Mouse (Mus musculus) hindbrain, embryonic 12.5 days (tissue): ENCODE measurements around the gene Ube2n. TPM values are rescaled to one million over a fixed set of nuclear protein-coding genes. Genes with fewer than 3 reads are reported as not detected.

Experiments
- ATAC-seq: fragments of 200-750 bp; cut with Nextera tagmentation; 2 replicates; pipeline ENCODE4 v1.8.0; 2017; ENCODE audit warnings: moderate TSS enrichment; ENCODE audit not compliant: low FRiP score
- H3K27ac ChIP-seq: fragments of 300-500 bp; sonication (generic); 2 replicates; pipeline ENCODE4 v1.5.1; 2016; ENCODE audit warnings: mild to moderate bottlenecking
- H3K27me3 ChIP-seq: fragments of 300-500 bp; sonication (generic); 2 replicates; pipeline ENCODE4 v1.6.1; 2016; ENCODE audit warnings: mild to moderate bottlenecking
- H3K36me3 ChIP-seq: fragments of 300-500 bp; sonication (generic); 2 replicates; pipeline ENCODE4 v1.6.1; 2016; ENCODE audit warnings: mild to moderate bottlenecking
- H3K4me1 ChIP-seq: fragments of 300-500 bp; sonication (generic); 2 replicates; pipeline ENCODE4 v1.6.1; 2016
- H3K4me2 ChIP-seq: fragments of 300-500 bp; sonication (generic); replicated peaks from 2 replicates; pipeline ENCODE4 v1.6.1; 2016; ENCODE audit warnings: mild to moderate bottlenecking
- H3K4me3 ChIP-seq: fragments of 300-500 bp; sonication (generic); 2 replicates; pipeline ENCODE4 v1.5.1; 2016; ENCODE audit warnings: mild to moderate bottlenecking
- H3K9ac ChIP-seq: fragments of 300-500 bp; sonication (generic); 2 replicates; pipeline ENCODE4 v1.6.1; 2016; ENCODE audit warnings: mild to moderate bottlenecking, moderate library complexity
- H3K9me3 ChIP-seq: fragments of 300-500 bp; sonication (generic); replicated peaks from 2 replicates; pipeline ENCODE4 v1.6.1; 2016; ENCODE audit warnings: mild to moderate bottlenecking
- WGBS: fragments of 180-500 bp; shearing (Covaris S2); methylation state at CpG from one replicate; pipeline ENCODE4 v1.1.7; 2016; 5-methylcytosine and 5-hydroxymethylcytosine counted together
- polyA plus RNA-seq: library from polyadenylated mRNA; unstranded; fragments of >200 nt; fragmentation: Nextera tagmentation; extraction: Ambion mirVana; gene quantifications from 2 replicates; pipeline ENCODE4 v1.2.1, GENCODE M21; 2016

Ube2n gene
- polyA plus RNA-seq, 1 experiment from 2014 or later = 367 TPM

GRCm38 (mm10) chr10:95563851-95564845, 49.2 kb downstream of the Ube2n start, which contains the start of gene Nudt4:
Nudt4 (minus strand) TSS chr10:95564146.
- Histone ChIP-seq H3K9ac (peak within 1 kb of the TSS; percentile 97), H3K4me1 (peaks cover 18% of the 10 kb centered on the region), H3K4me3 (peak within 1 kb of the TSS; percentile 93), H3K9me3 (no peaks in the 10 kb centered on the region), H3K36me3 (no peaks in the 10 kb centered on the region), H3K27ac (peak within 1 kb of the TSS; percentile 94), H3K4me2 (peak within 1 kb of the TSS; percentile 69), H3K27me3 (no peaks in the 10 kb centered on the region)
- ATAC-seq = peak; percentile 92
- WGBS = 3% methylated on average over 56 of the region's 97 CpGs

DNA sequence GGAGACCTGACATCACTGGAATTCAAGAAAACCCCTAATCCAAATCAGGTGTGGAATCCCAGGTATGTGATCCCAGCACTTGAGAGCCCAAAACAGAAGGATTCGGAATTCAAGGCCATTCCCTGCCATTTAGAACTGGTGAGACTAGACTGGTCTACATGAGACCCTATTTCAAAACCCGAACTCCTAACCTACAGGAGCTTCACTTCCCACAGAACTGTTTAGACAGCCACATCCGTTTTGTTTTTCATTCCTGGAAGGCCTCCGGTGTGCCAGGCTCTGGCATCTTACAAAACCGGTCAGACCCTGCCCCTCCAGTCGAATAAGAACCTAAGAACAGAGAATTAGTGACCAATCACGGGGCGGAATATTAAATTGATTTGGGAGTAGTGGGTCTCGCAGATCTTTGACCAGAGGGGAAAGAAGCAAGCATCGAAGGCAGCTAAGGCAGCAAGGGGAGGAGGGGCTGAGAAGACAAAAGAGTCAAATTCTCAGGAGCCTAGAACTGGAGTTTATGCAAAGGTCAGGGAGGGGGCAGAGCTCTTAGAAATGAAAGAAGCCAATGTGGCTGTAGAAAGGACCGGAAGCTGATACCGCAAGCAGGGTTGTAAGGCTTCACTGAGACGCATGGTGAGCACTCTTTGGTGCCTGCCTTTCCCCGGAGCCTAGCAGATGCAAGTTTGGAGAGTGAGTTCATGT, 50.4 kb downstream of the Ube2n start:
- H3K4me2 ChIP-seq = no peak overlapping the region; the same call in 1 of the 2 replicates
- no peak overlapping the region for H3K9ac ChIP-seq
- H3K27me3 ChIP-seq = no peaks in the 10 kb centered on the region
- H3K4me1 ChIP-seq = peaks cover 18% of the 10 kb centered on the region
- H3K9me3 ChIP-seq = no peaks in the 10 kb centered on the region
- no peak for ATAC-seq
- no peak overlapping the region for H3K4me3 ChIP-seq
- no peaks in the 10 kb centered on the region for H3K36me3 ChIP-seq
- 18% methylated on average over 14 of the region's 14 CpGs for WGBS
- no peak overlapping the region for H3K27ac ChIP-seq

DNA sequence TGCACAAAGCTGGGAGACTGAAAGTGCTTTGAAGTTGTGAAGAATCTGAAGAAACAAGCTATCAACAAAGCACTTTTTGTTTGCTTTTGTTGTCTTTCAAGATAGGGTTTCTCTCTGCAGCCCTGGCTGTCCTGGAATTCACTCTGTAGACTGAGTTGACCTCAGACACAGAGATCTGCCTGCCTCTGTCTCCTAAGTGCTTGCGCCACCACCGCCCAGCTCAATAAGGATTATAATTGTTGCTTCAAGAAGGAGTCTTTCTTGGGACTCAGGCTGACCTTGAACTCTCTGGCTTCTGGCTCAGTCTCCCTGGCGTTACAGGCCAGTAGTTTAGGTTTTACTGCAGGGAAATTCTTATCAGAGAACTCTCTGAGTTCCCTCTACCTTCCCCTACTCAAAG, 51.8 kb downstream of the Ube2n start:
- 88% methylated on average over 3 of the region's 3 CpGs for WGBS

DNA sequence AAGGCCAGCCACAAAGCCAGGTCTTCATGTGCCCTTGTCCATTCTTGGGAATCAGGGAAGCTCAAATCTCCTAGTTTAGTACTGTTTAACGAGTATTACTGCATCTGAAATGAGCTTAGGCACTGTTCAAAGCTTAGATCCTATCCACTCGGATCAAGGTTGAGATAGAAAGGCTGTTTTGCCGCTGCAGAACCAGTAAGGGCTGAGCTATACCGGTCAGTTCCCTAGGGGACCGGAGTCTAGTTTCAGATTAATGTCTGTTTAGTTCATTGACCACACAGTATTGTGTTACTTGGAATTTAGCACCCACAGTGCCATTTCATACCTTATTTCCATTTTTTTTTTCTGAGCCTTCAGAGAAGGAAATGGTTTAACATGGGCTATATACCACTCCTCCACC, 52.6 kb downstream of the Ube2n start:
- ATAC-seq = no peak
- Histone ChIP-seq H3K4me2 (no peak overlapping the region), H3K27ac (no peak overlapping the region), H3K4me1 (no peaks in the 10 kb centered on the region; the same call in 1 of the 2 replicates), H3K27me3 (no peaks in the 10 kb centered on the region), H3K36me3 (no peaks in the 10 kb centered on the region), H3K9me3 (no peaks in the 10 kb centered on the region), H3K9ac (no peak overlapping the region), H3K4me3 (no peak overlapping the region)
- WGBS = 61% methylated on average over 5 of the region's 5 CpGs

More for the DNA sequence above, 51.8 kb downstream of the Ube2n start:
- no peak overlapping the region for H3K9ac ChIP-seq
- H3K27me3 ChIP-seq = no peaks in the 10 kb centered on the region
- no peak overlapping the region for H3K4me3 ChIP-seq
- peaks cover 8% of the 10 kb centered on the region for H3K4me1 ChIP-seq
- no peaks in the 10 kb centered on the region for H3K36me3 ChIP-seq
- H3K9me3 ChIP-seq = no peaks in the 10 kb centered on the region
- ATAC-seq = no peak
- H3K4me2 ChIP-seq = no peak overlapping the region
- H3K27ac ChIP-seq = no peak overlapping the region

GRCm38 (mm10) chr10:95568016-95568415, 53.1 kb downstream of the Ube2n start:
- H3K27me3 ChIP-seq = no peaks in the 10 kb centered on the region
- no peaks in the 10 kb centered on the region; the same call in 1 of the 2 replicates for H3K4me1 ChIP-seq
- no peak for ATAC-seq
- no peaks in the 10 kb centered on the region for H3K36me3 ChIP-seq
- no peak overlapping the region for H3K4me3 ChIP-seq
- no peak overlapping the region for H3K9ac ChIP-seq
- no peak overlapping the region for H3K4me2 ChIP-seq
- H3K27ac ChIP-seq = no peak overlapping the region
- WGBS = 82% methylated on average over 6 of the region's 6 CpGs
- H3K9me3 ChIP-seq = no peaks in the 10 kb centered on the region

- Histone ChIP-seq H3K9ac (no peak overlapping the region), H3K4me1 (no peaks in the 10 kb centered on the region; the same call in 1 of the 2 replicates), H3K4me2 (no peak overlapping the region), H3K36me3 (no peaks in the 10 kb centered on the region), H3K4me3 (no peak overlapping the region), H3K27me3 (no peaks in the 10 kb centered on the region), H3K27ac (no peak overlapping the region), H3K9me3 (no peaks in the 10 kb centered on the region)
- ATAC-seq = no peak
- 61% methylated on average over 2 of the region's 2 CpGs for WGBS
These were observed 54.5 kb downstream of the Ube2n start for GRCm38 (mm10) chr10:95569441-95569840.

DNA sequence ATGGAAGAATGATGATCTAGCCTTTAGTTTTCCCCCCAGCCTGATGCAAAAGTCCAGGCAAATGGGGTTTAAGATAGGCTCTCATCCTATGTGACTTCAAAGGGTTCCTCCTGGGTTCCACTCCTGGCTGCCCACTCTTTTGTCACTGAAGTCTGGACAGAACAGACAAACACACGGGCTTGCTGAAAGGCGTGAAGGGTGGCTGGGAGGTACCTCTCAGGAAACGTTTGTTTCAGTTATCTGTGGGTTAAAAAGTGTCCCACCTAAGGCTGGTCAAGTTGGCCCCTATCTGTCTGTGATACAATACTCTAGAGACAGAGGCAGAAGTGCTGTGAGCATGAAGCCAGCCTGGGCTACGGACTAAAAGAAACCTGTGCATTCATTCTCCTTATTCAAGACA, 60.0 kb downstream of the Ube2n start:
- no peak overlapping the region for H3K27ac ChIP-seq
- H3K9me3 ChIP-seq = no peaks in the 10 kb centered on the region
- WGBS = 74% methylated on average over 4 of the region's 4 CpGs
- H3K9ac ChIP-seq = no peak overlapping the region
- H3K4me2 ChIP-seq = no peak overlapping the region
- ATAC-seq = no peak
- H3K4me1 ChIP-seq = peaks cover 13% of the 10 kb centered on the region
- H3K4me3 ChIP-seq = no peak overlapping the region
- no peaks in the 10 kb centered on the region for H3K36me3 ChIP-seq
- no peaks in the 10 kb centered on the region for H3K27me3 ChIP-seq

DNA sequence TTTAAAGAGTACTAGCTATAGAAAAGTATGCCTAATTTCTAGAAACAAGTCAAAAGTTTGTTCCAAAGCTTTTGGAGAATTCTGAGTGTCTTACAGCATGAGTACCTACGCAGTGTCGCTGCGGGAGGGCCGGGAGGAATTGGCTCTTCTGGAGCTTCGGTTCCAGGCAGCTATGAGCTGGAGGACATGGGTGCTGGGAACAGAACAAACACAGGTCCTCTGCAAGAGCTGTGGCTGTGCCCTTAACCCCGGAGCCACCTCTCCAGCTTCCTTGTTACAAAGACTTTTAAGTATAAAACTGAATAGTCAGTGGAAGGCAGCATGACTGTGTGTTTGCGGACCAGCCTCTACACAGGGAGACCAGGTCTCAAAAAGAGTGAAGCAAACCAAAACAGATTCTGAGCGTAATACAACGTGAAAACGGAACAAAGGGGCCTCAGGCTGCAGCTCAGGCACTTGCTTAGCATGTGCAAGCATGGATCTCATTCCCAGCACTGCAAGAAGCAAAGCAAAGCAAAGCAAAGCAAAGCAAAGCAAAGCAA, 61.0 kb downstream of the Ube2n start:
- Histone ChIP-seq H3K27ac (no peak overlapping the region), H3K4me1 (peaks cover 13% of the 10 kb centered on the region), H3K36me3 (no peaks in the 10 kb centered on the region), H3K4me3 (no peak overlapping the region), H3K9me3 (no peaks in the 10 kb centered on the region), H3K27me3 (no peaks in the 10 kb centered on the region), H3K9ac (no peak overlapping the region), H3K4me2 (no peak overlapping the region)
- ATAC-seq = no peak
- 70% methylated on average over 10 of the region's 10 CpGs for WGBS

DNA sequence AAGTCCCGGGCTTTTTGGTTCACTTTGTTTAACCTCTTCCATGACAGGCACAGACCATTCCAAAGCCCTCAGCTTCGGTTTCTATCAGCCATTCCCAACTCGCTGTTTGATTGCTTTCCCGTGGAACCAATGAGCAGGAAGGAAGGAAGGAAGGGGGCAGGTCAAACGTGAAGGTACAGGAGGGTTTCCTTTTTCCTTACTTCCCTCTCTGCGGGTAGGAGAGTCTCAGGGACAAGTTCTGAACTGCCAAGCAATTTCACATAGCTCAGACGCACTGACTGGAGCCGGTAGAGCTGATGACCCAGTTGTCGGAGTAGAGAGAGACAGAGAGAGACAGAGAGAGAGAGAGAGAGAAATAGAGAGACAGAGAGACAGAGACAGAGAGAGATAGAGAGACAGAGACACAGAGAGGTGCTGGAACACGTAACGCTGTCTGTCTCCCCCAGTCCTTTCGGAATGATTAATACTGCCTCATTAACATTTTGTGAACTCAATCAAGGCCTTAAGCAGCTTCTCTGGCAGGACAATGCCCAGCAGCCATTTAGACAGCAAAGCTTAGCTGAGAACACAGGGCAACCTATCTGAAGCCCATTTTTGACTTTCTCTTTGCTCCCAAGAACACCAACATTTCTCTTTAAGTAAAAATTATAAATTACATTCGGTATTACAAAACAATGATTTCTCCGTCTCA, 62.1 kb downstream of the Ube2n start:
- H3K4me3 ChIP-seq = no peak overlapping the region
- peaks cover 13% of the 10 kb centered on the region for H3K4me1 ChIP-seq
- whole genome bisulfite sequencing = 51% methylated on average over 14 of the region's 14 CpGs
- peak overlapping the region; percentile 26; the same call in 1 of the 2 replicates for H3K27ac ChIP-seq
- no peaks in the 10 kb centered on the region for H3K9me3 ChIP-seq
- 0 out of 2 replicates have a peak, but pooled peaks have one; percentile 64 for ATAC-seq
- no peaks in the 10 kb centered on the region for H3K27me3 ChIP-seq
- peak overlapping the region; percentile 13; the same call in 1 of the 2 replicates for H3K4me2 ChIP-seq
- no peaks in the 10 kb centered on the region for H3K36me3 ChIP-seq
- no peak overlapping the region for H3K9ac ChIP-seq

DNA sequence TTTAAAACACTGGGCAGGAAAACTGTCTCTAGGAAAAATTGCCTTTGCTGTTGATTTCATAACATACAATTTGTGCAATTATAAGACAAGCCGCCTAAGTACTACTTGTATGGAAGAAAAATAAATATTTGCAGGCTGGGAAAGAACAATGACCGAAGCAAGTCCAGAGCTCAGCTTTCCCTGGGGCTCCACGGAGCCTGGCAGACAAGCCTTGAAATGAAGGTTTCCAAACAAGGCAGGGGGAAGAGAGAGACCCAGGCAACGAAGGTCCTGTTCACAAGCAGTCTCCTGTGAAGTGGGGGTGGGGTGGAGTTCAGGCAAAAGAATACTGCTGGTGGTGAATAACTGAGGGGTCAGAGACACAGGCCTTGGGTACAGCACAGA, 62.6 kb downstream of the Ube2n start:
- peak; percentile 52; the same call in 1 of the 2 replicates for ATAC-seq
- H3K36me3 ChIP-seq = no peaks in the 10 kb centered on the region
- no peak overlapping the region for H3K9ac ChIP-seq
- peaks cover 13% of the 10 kb centered on the region for H3K4me1 ChIP-seq
- no peak overlapping the region for H3K4me2 ChIP-seq
- H3K27ac ChIP-seq = 0 out of 2 replicates have a peak overlapping the region, but pooled peaks have one; percentile 2
- WGBS = 27% methylated on average over 4 of the region's 4 CpGs
- no peak overlapping the region for H3K4me3 ChIP-seq
- H3K27me3 ChIP-seq = no peaks in the 10 kb centered on the region
- no peaks in the 10 kb centered on the region for H3K9me3 ChIP-seq

GRCm38 (mm10) chr10:95585554-95585953, 70.6 kb downstream of the Ube2n start:
- H3K4me1 ChIP-seq = no peaks in the 10 kb centered on the region
- H3K27me3 ChIP-seq = no peaks in the 10 kb centered on the region
- ATAC-seq = no peak
- no peak overlapping the region for H3K4me2 ChIP-seq
- H3K36me3 ChIP-seq = no peaks in the 10 kb centered on the region
- 89% methylated on average over 6 of the region's 6 CpGs for WGBS
- no peak overlapping the region for H3K4me3 ChIP-seq
- H3K9me3 ChIP-seq = no peaks in the 10 kb centered on the region
- no peak overlapping the region for H3K27ac ChIP-seq
- no peak overlapping the region for H3K9ac ChIP-seq
